Mouse (Mus musculus): ENCODE results near the gene 2310011J03Rik. TPM values are rescaled to one million over a fixed set of nuclear protein-coding genes. Genes with fewer than 3 reads are reported as not detected.

2310011J03Rik gene
- total RNA-seq, 2 experiments from 2014 or later, result 3.7 to 6.1 TPM

- ATAC-seq (replicated peaks; ENCODE audit: low FRiP score, poor library complexity, severe bottlenecking), result no peak
These were observed 1.6 kb upstream of the 2310011J03Rik start for GRCm38 (mm10) chr10:80321670-80322581.

- no peak for ATAC-seq (replicated peaks; ENCODE audit: low FRiP score, poor library complexity, severe bottlenecking)
These were observed 805 bp upstream of the 2310011J03Rik start for GRCm38 (mm10) chr10:80321014-80321669.

GRCm38 (mm10) chr10:80317011-80317410 lies 3.3 kb downstream of the 2310011J03Rik start:
- no peak for ATAC-seq (replicated peaks; ENCODE audit: low FRiP score, poor library complexity, severe bottlenecking)

- ATAC-seq (replicated peaks; ENCODE audit: low FRiP score, poor library complexity, severe bottlenecking), result no peak
These were observed 4.0 kb downstream of the 2310011J03Rik start for GRCm38 (mm10) chr10:80316359-80316781.

GRCm38 (mm10) chr10:80315315-80315714 lies 5.0 kb downstream of the 2310011J03Rik start:
- no peak for ATAC-seq (replicated peaks; ENCODE audit: low FRiP score, poor library complexity, severe bottlenecking)

GRCm38 (mm10) chr10:80314494-80315001 lies 5.8 kb downstream of the 2310011J03Rik start:
- no peak for ATAC-seq (replicated peaks; ENCODE audit: low FRiP score, poor library complexity, severe bottlenecking)

- no peak for ATAC-seq (replicated peaks; ENCODE audit: low FRiP score, poor library complexity, severe bottlenecking)
These were observed 6.6 kb downstream of the 2310011J03Rik start for GRCm38 (mm10) chr10:80313627-80314201.

GRCm38 (mm10) chr10:80312586-80313504 lies 7.5 kb downstream of the 2310011J03Rik start:
- ATAC-seq (replicated peaks; ENCODE audit: low FRiP score, poor library complexity, severe bottlenecking), result no peak

GRCm38 (mm10) chr10:80311560-80311959 lies 8.8 kb downstream of the 2310011J03Rik start:
- ATAC-seq (replicated peaks; ENCODE audit: low FRiP score, poor library complexity, severe bottlenecking), result no peak

DNA sequence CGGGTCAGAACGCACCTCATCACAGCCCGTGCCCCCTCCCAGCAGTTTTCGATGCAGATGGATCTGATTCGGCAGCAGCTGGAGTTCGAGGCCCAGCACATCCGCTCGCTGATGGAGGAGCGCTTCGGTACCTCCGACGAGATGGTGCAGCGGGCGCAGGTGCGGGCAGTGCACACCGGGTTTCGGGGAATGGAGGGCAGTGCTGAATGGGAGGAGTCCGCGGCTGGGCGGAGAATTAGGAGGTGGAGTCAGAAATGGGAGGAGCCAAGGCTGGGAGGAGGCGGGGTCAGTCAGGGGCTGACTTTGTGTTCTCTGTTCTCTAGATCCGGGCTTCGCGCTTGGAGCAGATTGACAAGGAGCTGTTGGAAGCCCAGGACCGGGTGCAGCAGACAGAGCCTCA lies 15.5 kb downstream of the 2310011J03Rik start:
- ATAC-seq (replicated peaks; ENCODE audit: low FRiP score, poor library complexity, severe bottlenecking), result peak; percentile 63

- peak; percentile 2; the same call in 1 of the 2 replicates for ATAC-seq (replicated peaks; ENCODE audit: low FRiP score, poor library complexity, severe bottlenecking)
These were observed 15.9 kb downstream of the 2310011J03Rik start for GRCm38 (mm10) chr10:80304458-80304857.

GRCm38 (mm10) chr10:80302471-80302881 lies 17.9 kb downstream of the 2310011J03Rik start:
- ATAC-seq (replicated peaks; ENCODE audit: low FRiP score, poor library complexity, severe bottlenecking), result 0 out of 2 replicates have a peak, but pooled peaks have one; percentile 18

- ATAC-seq (replicated peaks; ENCODE audit: low FRiP score, poor library complexity, severe bottlenecking), result 0 out of 2 replicates have a peak, but pooled peaks have one; percentile 1
These were observed 18.3 kb downstream of the 2310011J03Rik start for GRCm38 (mm10) chr10:80302082-80302355.

DNA sequence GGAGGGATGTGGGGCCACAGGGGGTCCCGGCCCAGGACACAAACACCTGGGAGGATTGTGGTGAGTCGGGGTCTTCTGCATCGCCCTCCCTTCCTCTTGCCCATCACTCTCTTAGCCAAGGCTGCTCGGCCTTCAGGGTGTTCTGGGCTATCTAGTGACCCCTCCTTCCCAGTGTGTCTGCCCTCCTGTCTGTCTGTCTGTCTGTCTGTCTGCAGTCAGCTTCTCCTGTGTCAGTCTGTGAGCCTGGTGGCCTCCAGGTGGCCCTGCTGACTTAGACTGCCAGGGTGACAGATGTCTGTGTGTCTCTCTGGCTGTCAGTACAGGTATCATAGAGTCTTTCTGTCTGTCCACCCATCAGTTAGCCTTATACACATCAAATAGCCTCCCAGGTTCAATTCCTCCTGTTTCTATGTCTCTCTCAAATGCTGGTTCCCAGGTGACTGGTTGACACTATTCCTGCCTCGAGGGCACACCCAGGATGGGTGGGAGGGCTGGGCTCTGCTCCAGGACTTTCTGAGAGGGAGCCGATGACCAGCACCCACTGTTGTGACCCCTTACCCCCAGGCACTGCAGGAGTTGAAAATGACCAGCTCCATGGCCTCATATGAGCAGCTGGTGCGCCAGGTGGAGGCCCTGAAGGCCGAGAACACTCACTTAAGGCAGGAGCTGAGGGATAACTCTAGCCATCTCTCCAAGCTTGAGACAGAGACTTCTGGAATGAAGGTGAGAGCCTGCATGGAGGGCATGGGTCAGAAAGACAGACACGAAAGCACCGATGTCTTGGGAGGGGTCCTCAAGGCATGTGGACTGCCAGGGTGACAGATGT lies 18.9 kb downstream of the 2310011J03Rik start:
- no peak for ATAC-seq (replicated peaks; ENCODE audit: low FRiP score, poor library complexity, severe bottlenecking)

DNA sequence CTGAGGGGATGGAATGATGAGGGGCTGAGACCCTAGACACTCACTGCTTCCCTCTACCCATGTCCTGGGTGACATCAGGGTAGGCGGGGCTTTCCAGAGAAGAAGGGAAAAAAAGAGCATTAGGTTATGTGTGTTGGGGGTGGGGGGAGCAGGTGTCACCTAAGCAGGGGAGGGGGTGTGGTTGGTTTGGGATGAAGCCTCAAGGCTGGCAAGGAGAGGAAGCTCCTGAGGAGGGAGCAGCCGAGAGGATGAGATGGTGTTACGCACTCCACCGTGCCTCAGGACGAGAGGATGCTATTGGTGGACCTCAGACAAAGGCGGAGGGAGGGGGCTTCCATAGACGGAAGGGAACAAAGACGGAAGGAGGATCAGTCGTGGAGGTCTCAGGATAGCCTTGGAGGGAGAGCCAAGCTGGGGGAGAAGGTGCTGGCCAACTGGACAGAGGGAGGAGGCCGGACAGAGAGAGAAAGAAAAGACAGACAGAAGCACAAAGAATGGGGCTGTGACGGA lies 19.6 kb downstream of the 2310011J03Rik start:
- no peak for ATAC-seq (replicated peaks; ENCODE audit: low FRiP score, poor library complexity, severe bottlenecking)

- no peak for ATAC-seq (replicated peaks; ENCODE audit: low FRiP score, poor library complexity, severe bottlenecking)
These were observed 20.5 kb downstream of the 2310011J03Rik start for GRCm38 (mm10) chr10:80299824-80300223.

DNA sequence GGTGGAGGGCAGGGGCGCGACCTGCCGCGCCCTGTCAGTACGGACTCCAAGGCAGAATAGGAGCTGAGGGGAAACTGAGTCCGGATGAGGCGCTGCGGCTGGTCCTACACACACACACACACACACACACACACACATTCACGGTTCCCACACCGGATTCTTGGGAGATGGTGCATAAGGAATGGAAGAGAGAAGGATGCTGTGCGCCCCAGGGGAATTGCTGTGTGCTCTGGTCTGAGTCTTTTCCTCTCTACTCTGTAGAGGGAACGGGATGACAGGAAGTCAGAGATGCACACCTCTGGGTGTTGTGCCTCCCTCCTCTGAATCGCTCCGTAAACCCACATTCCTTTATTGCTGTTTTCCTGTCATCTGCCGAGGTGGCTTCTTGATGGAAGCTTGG lies 21.0 kb downstream of the 2310011J03Rik start:
- no peak for ATAC-seq (replicated peaks; ENCODE audit: low FRiP score, poor library complexity, severe bottlenecking)

GRCm38 (mm10) chr10:80298571-80299281 lies 21.6 kb downstream of the 2310011J03Rik start:
- ATAC-seq (replicated peaks; ENCODE audit: low FRiP score, poor library complexity, severe bottlenecking), result no peak

Measured in erythroblast, adult 5-6 weeks (primary cell).